Mouse (Mus musculus) splenic B cell, adult 2 months (primary cell): ENCODE data around the gene Mog.
A peak's percentile ranks its signal among the peaks of the same experiment; 100 is the strongest.

Experiments used
- DNase-seq: peaks from one replicate; pipeline ENCODE4 v3.0.0-alpha.2; 2011; ENCODE audit warnings: low read depth, low spot score
- H3K27me3 ChIP-seq: 2 replicates; pipeline ENCODE4 v1.6.1; 2012; ENCODE audit warnings: mild to moderate bottlenecking, low read length, moderate library complexity, mixed read lengths; ENCODE audit not compliant: control insufficient read depth, poor library complexity, insufficient read depth, severe bottlenecking
- H3K36me3 ChIP-seq: 2 replicates; pipeline ENCODE4 v1.6.1; 2012; ENCODE audit warnings: mild to moderate bottlenecking, low read length, moderate library complexity, mixed read lengths; ENCODE audit not compliant: control insufficient read depth, poor library complexity, insufficient read depth, severe bottlenecking

Gene Mog

GRCm38 (mm10) chr17:37018328-37018727 is 4.9 kb downstream of the Mog start:
- H3K27me3 ChIP-seq, result no peaks in the 10 kb centered on the region; the same call in 1 of the 2 replicates
- no peaks in the 10 kb centered on the region for H3K36me3 ChIP-seq
- no peak for DNase-seq

GRCm38 (mm10) chr17:37016333-37016732 is 6.9 kb downstream of the Mog start:
- H3K27me3 ChIP-seq, result no peaks in the 10 kb centered on the region; the same call in 1 of the 2 replicates
- no peak for DNase-seq
- no peaks in the 10 kb centered on the region for H3K36me3 ChIP-seq

- no peaks in the 10 kb centered on the region for H3K36me3 ChIP-seq
- no peak for DNase-seq
- H3K27me3 ChIP-seq, result no peaks in the 10 kb centered on the region; the same call in 1 of the 2 replicates
These were observed 11.1 kb downstream of the Mog start for GRCm38 (mm10) chr17:37012141-37012540.

- no peak for DNase-seq
- Histone ChIP-seq H3K36me3 (no peaks in the 10 kb centered on the region), H3K27me3 (no peaks in the 10 kb centered on the region; the same call in 1 of the 2 replicates)
These were observed 11.5 kb downstream of the Mog start for GRCm38 (mm10) chr17:37011719-37012118.

GRCm38 (mm10) chr17:37009460-37010042 is 13.6 kb downstream of the Mog start:
- Histone ChIP-seq H3K27me3 (no peaks in the 10 kb centered on the region; the same call in 1 of the 2 replicates), H3K36me3 (no peaks in the 10 kb centered on the region)
- DNase-seq, result no peak

GRCm38 (mm10) chr17:37008161-37008560 is 15.0 kb downstream of the Mog start:
- no peak for DNase-seq
- H3K36me3 ChIP-seq, result no peaks in the 10 kb centered on the region

GRCm38 (mm10) chr17:37003366-37003765 is 19.8 kb downstream of the Mog start:
- Histone ChIP-seq H3K27me3 (no peaks in the 10 kb centered on the region; the same call in 1 of the 2 replicates), H3K36me3 (no peaks in the 10 kb centered on the region)
- no peak for DNase-seq

More at GRCm38 (mm10) chr17:37008161-37008560, 15.0 kb downstream of the Mog start:
- H3K27me3 ChIP-seq, result no peaks in the 10 kb centered on the region

- Histone ChIP-seq H3K36me3 (no peaks in the 10 kb centered on the region), H3K27me3 (no peaks in the 10 kb centered on the region; the same call in 1 of the 2 replicates)
- DNase-seq, result no peak
These were observed 20.6 kb downstream of the Mog start for GRCm38 (mm10) chr17:37002364-37003330.

- H3K27me3 ChIP-seq, result no peaks in the 10 kb centered on the region; the same call in 1 of the 2 replicates
- no peaks in the 10 kb centered on the region for H3K36me3 ChIP-seq
- no peak for DNase-seq
These were observed 22.3 kb downstream of the Mog start, which contains the start of gene Zfp57 for GRCm38 (mm10) chr17:37000863-37001262. Gene Zfp57, plus strand, starts transcription at chr17:37001163.

GRCm38 (mm10) chr17:36998477-36998876 is 24.7 kb downstream of the Mog start:
- H3K36me3 ChIP-seq, result no peaks in the 10 kb centered on the region
- H3K27me3 ChIP-seq, result no peaks in the 10 kb centered on the region; the same call in 1 of the 2 replicates
- DNase-seq, result no peak

GRCm38 (mm10) chr17:36997033-36997735 is 26.0 kb downstream of the Mog start:
- Histone ChIP-seq H3K27me3 (no peaks in the 10 kb centered on the region; the same call in 1 of the 2 replicates), H3K36me3 (no peaks in the 10 kb centered on the region)
- peak; percentile 69 for DNase-seq

- DNase-seq, result no peak
- H3K27me3 ChIP-seq, result no peaks in the 10 kb centered on the region; the same call in 1 of the 2 replicates
- no peaks in the 10 kb centered on the region for H3K36me3 ChIP-seq
These were observed 27.8 kb downstream of the Mog start for GRCm38 (mm10) chr17:36995448-36995847.

- no peak for DNase-seq
- Histone ChIP-seq H3K36me3 (no peaks in the 10 kb centered on the region), H3K27me3 (no peaks in the 10 kb centered on the region)
These were observed 28.7 kb downstream of the Mog start for GRCm38 (mm10) chr17:36994528-36994927.

GRCm38 (mm10) chr17:36993770-36994325 is 29.4 kb downstream of the Mog start:
- H3K36me3 ChIP-seq, result no peaks in the 10 kb centered on the region
- DNase-seq, result no peak
- H3K27me3 ChIP-seq, result no peaks in the 10 kb centered on the region
